Mouse (Mus musculus) mammary gland, adult 2 months (tissue): ENCODE data around the gene Olfr854. TPM values are rescaled to one million over a fixed set of nuclear protein-coding genes. Genes with fewer than 3 reads are reported as not detected.

ENCODE experiments used
- polyA plus RNA-seq: library from polyadenylated mRNA; depleted of rRNA; stranded (reverse); fragments of >200 nt; gene quantifications from 2 replicates; pipeline ENCODE4 v1.2.3, GENCODE M21; 2012; ENCODE audit warnings: low replicate concordance; rRNA removed

The Olfr854 gene
- not detected in 2 replicates for polyA plus RNA-seq

GRCm38 (mm10) chr9:19567282-19567681 is at the start of gene Olfr854:
Gene Olfr854, minus strand, starts transcription at chr9:19567382.

GRCm38 (mm10) chr9:19582317-19582716 is 15.1 kb upstream of the Olfr854 start, which contains the start of gene Olfr855:
Gene Olfr855, plus strand, starts transcription at chr9:19582617.

GRCm38 (mm10) chr9:19540976-19541375 is 26.2 kb downstream of the Olfr854 start, which contains the start of gene Olfr853:
Gene Olfr853, minus strand, starts transcription at chr9:19541076.

Other genes with a start within 250 kb of the Olfr854 start
- not detected in 2 replicates for gene Olfr845, start 230.9 kb downstream of the Olfr854 start, polyA plus RNA-seq
- gene Olfr846, start 203.4 kb downstream of the Olfr854 start, polyA plus RNA-seq: not detected in 2 replicates
- gene Olfr847, start 188.7 kb downstream of the Olfr854 start, polyA plus RNA-seq: not detected in 2 replicates
- gene Olfr849, start 127.1 kb downstream of the Olfr854 start, polyA plus RNA-seq: not detected in 2 replicates
- gene Olfr850, start 89.1 kb downstream of the Olfr854 start, polyA plus RNA-seq: not detected in 2 replicates
- gene Olfr851, start 74.1 kb downstream of the Olfr854 start, polyA plus RNA-seq: not detected in 2 replicates
- gene Olfr853, start 26.3 kb downstream of the Olfr854 start, polyA plus RNA-seq: not detected in 2 replicates
- gene Olfr855, start 15.2 kb upstream of the Olfr854 start, polyA plus RNA-seq: not detected in 2 replicates
- 5.2 and 13.6 TPM in 2 replicates for gene Zfp317, start 54.7 kb upstream of the Olfr854 start, polyA plus RNA-seq
- gene Olfr857, start 142.1 kb upstream of the Olfr854 start, polyA plus RNA-seq: 0.13 TPM in 1 of 2 replicates, not detected in the other
- not detected in 2 replicates for gene Olfr58, start 212.9 kb upstream of the Olfr854 start, polyA plus RNA-seq
- gene Olfr859, start 237.5 kb upstream of the Olfr854 start, polyA plus RNA-seq: not detected in 2 replicates